26 mouse cellular contexts compared by ENCODE assay signal in the genomic region with DNA sequence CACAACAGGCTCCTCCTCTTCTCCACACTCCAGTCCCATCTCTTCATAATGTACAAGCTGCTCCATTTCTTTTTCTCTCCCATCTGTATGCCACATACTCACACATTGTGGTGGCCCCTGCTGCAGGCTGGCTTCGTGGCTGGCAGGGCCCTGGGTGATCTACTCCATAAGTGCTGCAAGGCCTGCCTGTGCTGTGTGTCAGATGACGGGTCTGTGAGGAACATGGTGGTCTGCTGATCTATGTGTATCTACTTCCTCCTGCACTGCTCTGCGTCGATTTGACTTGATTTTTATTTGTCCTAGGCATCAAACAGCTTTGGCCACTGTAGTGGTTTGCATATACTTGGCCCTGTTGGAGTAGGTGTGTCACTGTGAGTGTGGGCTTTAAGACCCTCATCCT.
DNase-seq lines count a peak whose midpoint lies in the region; ATAC-seq and TF ChIP-seq lines count a peak whose summit lies in the region.
"Had no signal": no experiment of that assay in that cellular context is flagged by ENCODE, and none has a peak within 500 bp of the region (broad histone marks: within the 10 kb centered on the region; RNA-seq: fewer than 3 reads in every experiment).

No protein-coding gene starts in this region.

- H3K4me1 ChIP-seq in kidney, postnatal 0 days (replicated peaks; ENCODE audit: insufficient read depth, low read length) = no peaks in the 10 kb centered on the region
- H3K4me1 ChIP-seq in lung, embryonic 16.5 days (replicated peaks; ENCODE audit: control insufficient read depth, insufficient read depth, low read length) = no peaks in the 10 kb centered on the region
- H3K4me1 ChIP-seq: forebrain, embryonic 13.5 days had no signal

- TF ChIP-seq CTCF in kidney, postnatal 0 days (IDR thresholded peaks at IDR 0.05; ENCODE audit: low read depth) = no peak

- H3K36me3 ChIP-seq in kidney, postnatal 0 days (ENCODE audit: insufficient read depth, low read length) = no peaks in the 10 kb centered on the region
- no peaks in the 10 kb centered on the region for H3K36me3 ChIP-seq in lung, embryonic 16.5 days (ENCODE audit: control insufficient read depth, insufficient read depth, low read length)
- H3K36me3 ChIP-seq: embryonic facial prominence, embryonic 13.5 days; heart, embryonic 13.5 days had no signal

- no peak overlapping the region for H3K4me2 ChIP-seq in kidney, postnatal 0 days (ENCODE audit: low read length)
- no peak overlapping the region for H3K4me2 ChIP-seq in lung, embryonic 16.5 days (ENCODE audit: low read depth, low read length)
- H3K4me2 ChIP-seq: embryonic facial prominence, embryonic 13.5 days; forebrain, embryonic 13.5 days; heart, embryonic 13.5 days; hindbrain, embryonic 14.5 days; midbrain, embryonic 11.5 days had no signal

- peak; percentile 78 for DNase-seq in heart, adult 11 months
- no peak for DNase-seq in heart, adult 8-10 months (ENCODE audit: low spot score)
- no peak for DNase-seq in kidney, postnatal 0 days (ENCODE audit: low spot score)
- DNase-seq in kidney, adult 18-20 months = no peak
- DNase-seq in lung, postnatal 14 days = no peak
- DNase-seq: adrenal gland, postnatal 14 days; cerebellum, adult 11 months; cerebellum, adult 9-10 months; cerebellum, postnatal 36 days; gastrocnemius, postnatal 14 days; kidney, adult 8-10 months; kidney, postnatal 25 days; lung, adult 2 months; right cerebral cortex, adult 18-20 months; spleen, adult 18-20 months; thymus, postnatal 14 days had no signal

- no peak overlapping the region for H3K4me3 ChIP-seq in kidney, postnatal 0 days (replicated peaks; ENCODE audit: low read depth, low read length)
- no peak overlapping the region for H3K4me3 ChIP-seq in lung, embryonic 16.5 days (ENCODE audit: low read length)
- H3K4me3 ChIP-seq: embryonic facial prominence, embryonic 13.5 days; forebrain, embryonic 13.5 days; heart, embryonic 13.5 days; layer of hippocampus, adult 2 months; left cerebral cortex, adult 2 months had no signal

- H3K27ac ChIP-seq in kidney, postnatal 0 days = no peak overlapping the region
- no peak overlapping the region for H3K27ac ChIP-seq in lung, embryonic 16.5 days (ENCODE audit: low read length)
- H3K27ac ChIP-seq: embryonic facial prominence, embryonic 13.5 days; forebrain, embryonic 13.5 days; heart, embryonic 13.5 days; hindbrain, embryonic 14.5 days; layer of hippocampus, adult 2 months; left cerebral cortex, adult 2 months; liver, embryonic 14.5 days had no signal

- WGBS in kidney, postnatal 0 days = 51% methylated on average over 4 of the region's 4 CpGs
- 63% methylated on average over 4 of the region's 4 CpGs for WGBS in lung, embryonic 16.5 days

- ATAC-seq in kidney, postnatal 0 days (replicated peaks; ENCODE audit: low FRiP score, low read depth) = 0 out of 2 replicates have a peak, but pooled peaks have one; percentile 21
- ATAC-seq in lung, embryonic 16.5 days (ENCODE audit: low read depth) = peak; percentile 34; the same call in 1 of the 2 replicates
- ATAC-seq: CD4-positive, CD25-positive, alpha-beta regulatory T cell, adult 4 months had no signal

- no peaks in the 10 kb centered on the region for H3K9me3 ChIP-seq in kidney, postnatal 0 days (replicated peaks; ENCODE audit: low read length)
- H3K9me3 ChIP-seq in lung, embryonic 16.5 days (ENCODE audit: control insufficient read depth, low read length) = no peaks in the 10 kb centered on the region
- H3K9me3 ChIP-seq: embryonic facial prominence, embryonic 13.5 days had no signal

- no peak overlapping the region for H3K9ac ChIP-seq in kidney, postnatal 0 days (ENCODE audit: low read depth, low read length)
- H3K9ac ChIP-seq in lung, embryonic 16.5 days (ENCODE audit: low read length) = no peak overlapping the region
- H3K9ac ChIP-seq: embryonic facial prominence, embryonic 13.5 days; forebrain, embryonic 13.5 days; heart, embryonic 13.5 days; hindbrain, embryonic 14.5 days; liver, embryonic 14.5 days had no signal

- H3K27me3 ChIP-seq in kidney, postnatal 0 days (ENCODE audit: insufficient read depth, low read length) = no peaks in the 10 kb centered on the region
- no peaks in the 10 kb centered on the region for H3K27me3 ChIP-seq in lung, embryonic 16.5 days (ENCODE audit: control insufficient read depth, insufficient read depth, low read depth, low read length)
- H3K27me3 ChIP-seq: embryonic facial prominence, embryonic 13.5 days; forebrain, embryonic 13.5 days; heart, embryonic 13.5 days had no signal
